Mouse (Mus musculus) kidney, embryonic 15.5 days (tissue): ENCODE data around the gene Nol10. TPM values are rescaled to one million over a fixed set of nuclear protein-coding genes. Genes with fewer than 3 reads are reported as not detected.
A peak's percentile ranks its signal among the peaks of the same experiment; 100 is the strongest.

Experiments
- ATAC-seq: fragments of 200-750 bp; cut with Nextera tagmentation; replicated peaks from 2 replicates; pipeline ENCODE4 v1.8.0; 2017; ENCODE audit warnings: moderate TSS enrichment; ENCODE audit not compliant: low FRiP score
- H3K27ac ChIP-seq: fragments of 300-500 bp; sonication (generic); 2 replicates; pipeline ENCODE4 v1.5.1; 2015; ENCODE audit warnings: mild to moderate bottlenecking, inconsistent platforms
- H3K27me3 ChIP-seq: fragments of 300-500 bp; sonication (generic); 2 replicates; pipeline ENCODE4 v1.6.1; 2015; ENCODE audit warnings: inconsistent platforms
- H3K36me3 ChIP-seq: fragments of 300-500 bp; sonication (generic); 2 replicates; pipeline ENCODE4 v1.6.1; 2015; ENCODE audit warnings: inconsistent platforms
- H3K4me1 ChIP-seq: fragments of 300-500 bp; sonication (generic); 2 replicates; pipeline ENCODE4 v1.6.1; 2015; ENCODE audit warnings: inconsistent platforms
- H3K4me2 ChIP-seq: fragments of 300-500 bp; sonication (generic); 2 replicates; pipeline ENCODE4 v1.6.1; 2015; ENCODE audit warnings: moderate library complexity, mild to moderate bottlenecking, inconsistent platforms
- H3K4me3 ChIP-seq: fragments of 300-500 bp; sonication (generic); replicated peaks from 2 replicates; pipeline ENCODE4 v1.5.1; 2015; ENCODE audit warnings: mild to moderate bottlenecking, inconsistent platforms
- H3K9ac ChIP-seq: fragments of 300-500 bp; sonication (generic); 2 replicates; pipeline ENCODE4 v1.6.1; 2015; ENCODE audit warnings: mild to moderate bottlenecking, inconsistent platforms
- H3K9me3 ChIP-seq: fragments of 300-500 bp; sonication (generic); replicated peaks from 2 replicates; pipeline ENCODE4 v1.6.1; 2016; ENCODE audit warnings: inconsistent platforms
- WGBS: fragments of 180-500 bp; shearing (Covaris S2); methylation state at CpG from one replicate; pipeline ENCODE4 v1.1.7; 2015; ENCODE audit warnings: mixed read lengths; 5-methylcytosine and 5-hydroxymethylcytosine counted together
- polyA plus RNA-seq: library from polyadenylated mRNA; unstranded; fragments of >200 nt; fragmentation: Nextera tagmentation; extraction: Ambion mirVana; gene quantifications from 2 replicates; pipeline ENCODE4 v1.2.1, GENCODE M21; 2015

The Nol10 gene
- polyA plus RNA-seq, result 28.2 and 28.7 TPM in 2 replicates

DNA sequence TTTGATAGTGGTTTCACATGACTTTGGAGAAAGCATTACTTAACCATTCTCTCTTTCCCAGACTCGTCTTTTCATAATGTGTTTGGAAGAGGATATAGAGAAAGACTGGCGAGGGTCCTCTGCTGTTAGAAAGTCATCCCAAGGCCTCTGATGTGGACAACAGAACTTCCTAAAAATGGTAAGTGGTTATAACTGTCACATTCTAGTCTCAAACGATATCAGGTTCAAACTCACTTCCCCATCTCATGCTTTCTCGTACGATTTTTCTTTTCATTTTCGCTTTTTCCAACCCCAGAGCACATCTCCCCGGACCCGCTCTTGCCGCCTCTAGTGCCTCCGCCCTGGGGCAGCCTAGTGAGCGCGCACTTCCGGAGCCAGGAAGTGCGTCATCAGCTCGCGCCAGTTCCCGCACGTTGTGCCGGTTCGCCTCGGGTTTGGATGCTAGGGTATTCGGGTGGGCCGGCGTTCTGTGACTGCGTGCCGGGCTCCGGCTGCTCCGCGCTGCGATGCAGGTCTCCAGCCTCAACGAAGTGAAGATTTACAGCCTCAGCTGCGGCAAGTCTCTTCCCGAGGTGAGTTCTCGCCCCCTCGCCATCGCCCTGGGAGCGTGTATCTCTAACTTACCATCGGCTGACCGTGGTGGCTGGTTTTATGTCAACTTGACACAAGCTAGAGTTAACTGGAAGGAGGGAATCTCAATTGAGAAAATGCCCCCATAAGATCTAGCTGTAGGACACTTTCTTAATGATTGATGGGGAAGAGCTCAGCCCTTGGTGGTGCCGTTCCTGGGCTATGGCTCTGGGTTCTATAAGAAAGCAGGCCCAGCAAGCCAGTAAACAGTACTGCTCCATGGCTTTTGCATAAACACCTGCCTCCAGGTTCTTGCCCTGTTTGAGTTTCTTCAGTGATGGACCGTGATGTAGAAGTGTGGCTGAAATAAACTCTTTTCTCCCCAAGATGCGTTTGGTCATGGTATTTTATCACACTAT lies at the start of gene Nol10:
Gene Nol10 (plus strand): TSS at position 411 of the 989 bp plus-strand sequence.
- Histone ChIP-seq H3K36me3 (peaks cover 29% of the 10 kb centered on the region), H3K27me3 (no peaks in the 10 kb centered on the region), H3K9ac (peak within 1 kb of the TSS; percentile 69), H3K4me2 (peak within 1 kb of the TSS; percentile 76), H3K4me1 (peaks cover 14% of the 10 kb centered on the region), H3K27ac (peak within 1 kb of the TSS; percentile 50), H3K9me3 (no peaks in the 10 kb centered on the region), H3K4me3 (peak within 1 kb of the TSS; percentile 89)
- WGBS, result under 1% methylated on average over 42 of the region's 42 CpGs
- ATAC-seq, result peak; percentile 96

DNA sequence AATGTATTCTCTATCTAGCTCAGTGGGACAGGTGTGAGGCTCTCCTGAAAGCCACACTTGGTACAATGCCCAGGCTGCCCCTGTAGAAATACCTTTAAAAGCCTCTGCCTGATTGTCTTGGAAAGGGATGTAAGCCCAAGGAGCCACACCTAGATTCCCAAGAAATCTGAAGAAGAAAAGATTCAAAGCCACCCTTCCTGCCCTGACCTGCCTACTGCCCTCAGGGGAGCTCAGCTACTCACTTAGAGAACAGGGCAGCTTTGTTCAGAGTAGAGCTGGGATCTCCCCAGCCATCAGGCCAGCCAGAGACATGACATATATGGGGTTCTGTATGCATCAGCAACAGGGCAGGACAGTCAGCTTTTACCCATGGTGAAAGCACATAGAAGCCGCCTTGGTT lies 48.4 kb upstream of the Nol10 start:
- Histone ChIP-seq H3K9ac (no peak overlapping the region), H3K27ac (no peak overlapping the region), H3K4me1 (0 out of 2 replicates have a peak, but pooled peaks cover 3% of the 10 kb centered on the region), H3K4me2 (no peak overlapping the region), H3K9me3 (no peaks in the 10 kb centered on the region), H3K4me3 (no peak overlapping the region), H3K36me3 (no peaks in the 10 kb centered on the region), H3K27me3 (no peaks in the 10 kb centered on the region)
- no peak for ATAC-seq
- 92% methylated on average over 1 of the region's 1 CpGs for WGBS

DNA sequence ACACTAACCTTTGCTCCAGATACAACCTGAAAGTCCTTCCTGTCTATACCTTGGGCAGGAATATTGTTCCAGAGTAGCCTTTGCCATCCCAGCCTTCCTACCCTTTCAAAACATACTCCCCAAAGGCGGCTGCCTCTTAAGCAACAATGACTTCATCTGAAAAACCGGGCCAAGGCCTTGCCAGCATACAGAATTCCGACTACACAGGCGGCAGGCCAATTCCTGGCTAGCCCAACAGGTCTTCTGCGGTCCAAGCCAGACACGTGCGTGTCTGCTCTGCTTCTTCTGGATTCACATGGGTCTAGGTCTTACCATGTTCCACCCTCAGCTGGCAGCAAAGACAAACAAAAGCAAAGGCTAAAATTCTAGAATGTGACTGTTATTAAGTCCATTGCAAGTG lies 42.8 kb upstream of the Nol10 start:
- no peaks in the 10 kb centered on the region for H3K9me3 ChIP-seq
- no peak for ATAC-seq
- H3K27me3 ChIP-seq, result no peaks in the 10 kb centered on the region
- no peak overlapping the region for H3K27ac ChIP-seq
- H3K36me3 ChIP-seq, result no peaks in the 10 kb centered on the region
- no peaks in the 10 kb centered on the region for H3K4me1 ChIP-seq
- no peak overlapping the region for H3K9ac ChIP-seq
- H3K4me3 ChIP-seq, result no peak overlapping the region
- 85% methylated on average over 7 of the region's 7 CpGs for WGBS
- H3K4me2 ChIP-seq, result no peak overlapping the region

DNA sequence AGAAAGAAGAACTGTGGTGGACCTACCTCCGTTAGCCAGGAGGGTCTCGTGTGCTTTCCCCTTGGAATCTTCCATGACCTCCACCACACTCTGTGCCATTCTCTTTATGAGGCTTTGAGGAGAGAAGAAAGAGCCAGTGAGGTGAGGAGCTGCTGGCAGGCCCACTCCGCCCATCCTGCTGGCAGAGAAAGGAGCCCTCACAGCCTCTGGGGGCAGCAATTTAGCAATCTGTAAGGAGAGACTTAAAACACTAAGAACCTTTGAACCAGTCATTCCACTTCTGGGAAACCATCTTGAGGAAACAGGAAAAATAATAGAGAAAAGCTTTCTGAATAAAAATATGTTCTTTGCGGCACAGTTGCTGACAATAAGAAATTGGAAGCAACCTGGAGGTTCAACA lies 40.0 kb upstream of the Nol10 start:
- H3K9ac ChIP-seq, result no peak overlapping the region

DNA sequence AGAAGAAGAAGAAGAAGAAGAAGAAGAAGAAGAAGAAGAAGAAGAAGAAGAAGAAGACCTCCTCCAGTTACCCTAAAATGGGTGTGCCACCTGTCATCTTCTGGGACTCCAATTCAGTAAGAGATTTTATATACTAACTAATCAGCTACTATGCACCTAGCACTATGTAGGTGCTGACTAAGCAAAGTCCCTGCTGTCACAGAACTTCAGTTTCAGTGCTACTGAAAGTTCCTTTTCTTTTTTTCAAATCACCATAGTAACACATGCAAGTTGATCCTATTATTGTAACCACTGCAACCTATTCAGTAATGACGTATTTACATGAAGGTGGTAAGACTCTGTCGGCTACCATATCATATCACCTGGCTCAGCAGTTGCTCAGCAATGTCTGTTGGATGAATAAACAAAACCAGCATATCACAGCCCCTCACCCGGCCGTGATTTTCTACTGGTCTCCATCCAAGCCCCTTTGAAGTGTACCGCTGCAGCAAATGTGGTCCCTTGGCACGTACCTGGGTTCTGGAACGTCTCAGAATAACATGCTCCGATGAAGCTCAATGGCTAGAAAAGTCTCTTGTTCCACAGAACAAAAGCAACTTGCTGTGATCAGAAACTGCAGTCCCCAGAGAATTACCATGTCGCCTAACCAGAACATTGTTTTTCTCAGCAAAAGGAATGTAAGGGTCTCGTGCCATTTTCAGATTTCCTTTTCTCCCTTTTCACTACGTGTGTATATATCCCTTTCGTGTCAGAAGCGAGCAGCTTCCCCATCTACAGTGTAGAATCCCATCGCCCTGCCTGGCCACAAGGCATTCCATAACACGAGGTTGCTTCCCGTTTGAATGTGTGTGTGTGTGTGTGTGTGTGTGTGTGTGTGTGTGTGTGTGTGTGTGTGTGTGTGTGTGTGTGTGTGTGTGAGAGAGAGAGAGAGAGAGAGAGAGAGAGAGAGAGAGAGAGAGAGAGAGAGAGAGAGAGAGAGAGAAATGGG lies 37.1 kb upstream of the Nol10 start:
- Histone ChIP-seq H3K27me3 (no peaks in the 10 kb centered on the region), H3K4me2 (no peak overlapping the region), H3K4me3 (no peak overlapping the region), H3K4me1 (no peaks in the 10 kb centered on the region), H3K9ac (no peak overlapping the region), H3K9me3 (no peaks in the 10 kb centered on the region), H3K36me3 (no peaks in the 10 kb centered on the region), H3K27ac (no peak overlapping the region)
- no peak for ATAC-seq
- WGBS, result 73% methylated on average over 16 of the region's 16 CpGs

More for the DNA sequence above, 40.0 kb upstream of the Nol10 start:
- Histone ChIP-seq H3K36me3 (no peaks in the 10 kb centered on the region), H3K4me1 (no peaks in the 10 kb centered on the region), H3K4me3 (no peak overlapping the region), H3K27me3 (no peaks in the 10 kb centered on the region), H3K4me2 (no peak overlapping the region), H3K9me3 (no peaks in the 10 kb centered on the region), H3K27ac (no peak overlapping the region)
- 45% methylated on average over 4 of the region's 4 CpGs for WGBS
- no peak for ATAC-seq

DNA sequence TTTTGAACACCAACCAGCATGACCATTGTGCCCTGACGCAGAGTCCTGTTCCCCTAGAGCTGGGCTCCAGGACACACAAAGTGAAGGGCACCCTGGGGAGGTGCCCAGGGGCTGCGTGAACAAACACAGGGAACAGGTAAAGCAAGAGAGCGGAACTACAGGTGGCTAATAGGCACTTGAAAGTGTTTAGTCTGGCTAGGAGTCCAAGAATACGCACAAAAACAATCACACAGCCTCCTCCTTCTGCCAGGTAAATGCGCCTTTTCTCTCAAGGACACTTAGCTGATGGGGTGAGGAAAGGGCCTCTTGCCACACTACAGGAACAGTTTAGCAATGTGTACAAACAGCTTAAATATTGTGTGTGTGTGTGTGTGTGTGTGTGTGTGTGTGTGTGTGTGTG lies 32.2 kb upstream of the Nol10 start:
- no peak overlapping the region for H3K4me3 ChIP-seq
- no peak overlapping the region for H3K27ac ChIP-seq
- no peaks in the 10 kb centered on the region for H3K27me3 ChIP-seq
- H3K4me1 ChIP-seq, result peaks cover 5% of the 10 kb centered on the region; the same call in 1 of the 2 replicates
- H3K9ac ChIP-seq, result no peak overlapping the region
- H3K36me3 ChIP-seq, result no peaks in the 10 kb centered on the region
- WGBS, result 91% methylated on average over 5 of the region's 5 CpGs
- H3K9me3 ChIP-seq, result no peaks in the 10 kb centered on the region
- ATAC-seq, result no peak
- no peak overlapping the region for H3K4me2 ChIP-seq

DNA sequence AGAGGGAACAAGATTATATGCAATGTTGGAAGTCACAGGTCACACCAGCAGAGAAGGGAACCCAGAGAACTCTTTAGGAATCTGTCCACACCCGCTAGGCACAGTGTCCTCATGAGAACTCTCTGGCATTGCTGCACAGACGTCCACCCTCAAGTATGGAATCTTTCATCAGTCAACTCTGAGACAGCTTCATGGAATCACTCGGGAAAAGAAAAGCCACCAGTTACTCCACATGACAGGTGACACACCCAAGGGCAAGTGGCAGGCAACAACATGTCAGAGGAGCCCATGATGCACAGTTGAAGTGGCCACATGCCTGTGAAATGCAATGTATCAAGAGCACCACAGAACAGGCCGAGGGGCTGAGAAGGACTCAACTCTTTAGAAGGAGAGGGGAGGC lies 30.3 kb upstream of the Nol10 start:
- ATAC-seq, result no peak
- Histone ChIP-seq H3K9me3 (no peaks in the 10 kb centered on the region), H3K4me2 (no peak overlapping the region), H3K27me3 (peaks cover 7% of the 10 kb centered on the region), H3K9ac (no peak overlapping the region), H3K27ac (no peak overlapping the region), H3K4me1 (peaks cover 5% of the 10 kb centered on the region; the same call in 1 of the 2 replicates), H3K4me3 (no peak overlapping the region), H3K36me3 (no peaks in the 10 kb centered on the region)
- WGBS, result 63% methylated on average over 4 of the region's 4 CpGs

DNA sequence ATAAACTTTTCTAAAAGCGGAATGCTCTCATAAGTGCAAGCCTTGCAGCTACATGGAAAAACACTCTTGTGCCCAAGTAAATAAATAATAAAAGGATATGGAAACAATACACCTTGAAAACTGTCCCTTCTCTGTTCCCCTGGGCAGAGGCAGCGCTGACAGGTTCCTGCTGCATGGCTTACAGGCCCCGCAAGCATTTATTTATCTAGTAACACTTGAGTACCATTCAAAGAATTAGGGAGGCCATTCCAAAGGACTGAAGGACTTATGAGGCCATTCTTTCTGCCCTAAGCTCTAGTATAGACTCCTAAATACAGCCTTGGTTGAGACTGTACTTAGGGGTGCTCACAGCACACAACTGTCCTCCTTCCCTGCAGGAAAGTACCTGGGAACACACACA lies 29.8 kb upstream of the Nol10 start:
- no peak overlapping the region for H3K27ac ChIP-seq
- 65% methylated on average over 3 of the region's 3 CpGs for WGBS
- ATAC-seq, result no peak

DNA sequence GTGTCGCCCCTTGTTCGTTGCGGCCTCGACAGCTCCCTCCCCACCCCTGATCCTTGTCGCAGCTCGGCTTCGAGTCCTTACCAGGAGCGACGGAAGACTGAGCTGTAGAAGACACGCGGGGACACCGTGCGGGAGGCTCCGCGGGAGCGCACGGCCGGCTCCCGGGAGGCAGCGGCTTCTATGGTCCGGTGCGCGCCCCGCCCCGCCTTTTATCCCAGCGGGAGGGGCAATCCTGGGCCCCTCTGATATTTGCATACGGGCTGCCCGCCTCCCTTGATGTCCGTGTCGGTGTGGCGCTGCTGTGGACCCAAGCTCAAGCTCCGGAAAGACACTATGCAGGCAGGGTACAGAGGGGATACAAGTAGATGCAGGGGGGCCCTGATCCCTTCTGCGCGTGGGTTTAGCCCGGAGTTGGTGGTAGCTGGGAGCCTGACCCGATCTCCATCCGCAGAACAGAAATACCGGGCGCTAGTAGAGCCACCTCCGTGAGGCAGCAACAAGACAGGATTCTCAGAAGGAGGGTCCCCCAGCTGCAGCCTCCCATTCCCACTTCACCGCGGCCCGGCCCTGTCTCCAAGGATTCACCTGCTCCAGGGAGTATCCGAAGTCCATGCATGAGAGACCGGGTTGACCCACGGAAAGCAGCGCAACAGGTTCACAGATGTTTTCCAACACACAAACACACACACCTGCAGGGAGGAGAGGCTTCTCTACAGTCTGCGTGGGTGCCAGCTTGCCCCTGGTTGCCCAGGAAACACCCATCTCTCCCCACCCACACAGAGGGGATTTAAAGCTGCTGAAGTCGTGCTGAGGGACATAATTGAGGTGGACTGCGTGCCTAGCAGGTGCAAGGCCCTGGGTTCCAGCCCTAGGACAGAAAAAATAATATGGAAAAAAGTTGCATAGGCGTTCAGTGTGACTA lies 23.4 kb upstream of the Nol10 start:
- Histone ChIP-seq H3K9ac (peak overlapping the region; percentile 42), H3K27me3 (peaks cover 45% of the 10 kb centered on the region), H3K27ac (no peak overlapping the region), H3K4me3 (peak overlapping the region; percentile 47), H3K4me2 (peak overlapping the region; percentile 85), H3K36me3 (no peaks in the 10 kb centered on the region), H3K4me1 (peaks cover 11% of the 10 kb centered on the region), H3K9me3 (no peaks in the 10 kb centered on the region)
- ATAC-seq, result peak; percentile 70
- 3% methylated on average over 51 of the region's 51 CpGs for WGBS

More for the DNA sequence above, 29.8 kb upstream of the Nol10 start:
- H3K9ac ChIP-seq, result no peak overlapping the region
- peaks cover 5% of the 10 kb centered on the region; the same call in 1 of the 2 replicates for H3K4me1 ChIP-seq
- H3K4me2 ChIP-seq, result no peak overlapping the region
- H3K27me3 ChIP-seq, result peaks cover 11% of the 10 kb centered on the region
- H3K9me3 ChIP-seq, result no peaks in the 10 kb centered on the region
- H3K4me3 ChIP-seq, result no peak overlapping the region
- no peaks in the 10 kb centered on the region for H3K36me3 ChIP-seq

DNA sequence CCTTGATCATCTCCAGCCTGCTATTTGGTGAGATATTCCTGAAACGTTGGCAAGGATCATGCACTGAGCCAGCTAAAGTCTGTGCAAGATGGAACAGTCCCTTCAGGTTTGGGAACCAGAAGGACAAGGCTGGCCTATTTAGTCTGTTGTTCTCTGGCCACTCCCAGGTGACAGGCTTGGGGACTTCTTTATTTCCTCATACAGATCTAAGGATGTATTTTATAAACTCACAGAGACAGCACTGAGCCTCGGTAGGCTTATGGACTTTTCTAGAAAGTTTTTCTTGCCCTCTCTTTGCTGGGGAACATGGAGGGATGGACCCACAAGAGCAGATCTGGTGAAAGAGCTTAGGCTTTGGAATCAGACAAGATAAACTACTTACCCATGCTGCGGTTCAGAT lies 19.0 kb upstream of the Nol10 start, which contains the start of gene Atp6v1c2:
Gene Atp6v1c2 (minus strand): TSS at position 101 of the 400 bp plus-strand sequence.
- no peak within 1 kb of the TSS for H3K9ac ChIP-seq
- H3K27ac ChIP-seq, result no peak within 1 kb of the TSS
- no peak for ATAC-seq
- no peak within 1 kb of the TSS for H3K4me2 ChIP-seq
- H3K9me3 ChIP-seq, result no peaks in the 10 kb centered on the region
- 70% methylated on average over 3 of the region's 3 CpGs for WGBS
- peaks cover 25% of the 10 kb centered on the region for H3K27me3 ChIP-seq
- no peaks in the 10 kb centered on the region for H3K36me3 ChIP-seq
- peaks cover 10% of the 10 kb centered on the region for H3K4me1 ChIP-seq
- H3K4me3 ChIP-seq, result no peak within 1 kb of the TSS

DNA sequence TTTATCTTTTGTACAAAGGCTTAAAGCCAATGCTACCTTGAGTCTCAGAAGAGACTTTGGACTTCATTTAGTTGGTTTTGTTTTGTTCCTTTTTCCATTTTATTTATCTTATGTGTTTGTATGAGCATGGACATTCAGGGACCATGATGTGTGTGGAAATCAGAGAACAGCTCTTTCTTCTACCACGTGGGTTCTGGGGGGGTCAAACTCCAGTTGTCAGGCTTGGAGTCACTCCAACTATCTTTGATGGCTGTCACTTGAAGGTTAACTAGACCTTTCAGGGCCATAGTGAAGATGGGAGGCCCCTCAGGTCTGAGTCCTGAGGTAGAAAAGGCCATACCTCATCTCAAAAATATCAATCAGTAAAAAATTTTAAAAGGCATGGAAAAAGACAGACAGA lies 14.8 kb upstream of the Nol10 start:
- H3K4me2 ChIP-seq, result no peak overlapping the region
- no peak overlapping the region for H3K4me3 ChIP-seq
- 26% methylated on average over 1 of the region's 1 CpGs for WGBS
- H3K27me3 ChIP-seq, result peaks cover 3% of the 10 kb centered on the region; the same call in 1 of the 2 replicates
- no peak overlapping the region for H3K9ac ChIP-seq
- no peak for ATAC-seq
- H3K9me3 ChIP-seq, result no peaks in the 10 kb centered on the region
- no peaks in the 10 kb centered on the region for H3K4me1 ChIP-seq
- no peak overlapping the region for H3K27ac ChIP-seq
- H3K36me3 ChIP-seq, result no peaks in the 10 kb centered on the region
